Mouse (Mus musculus) gastrocnemius, postnatal 4 days (tissue): Measurements from ENCODE around the gene Trpv4. TPM values are rescaled to one million over a fixed set of nuclear protein-coding genes. Genes with fewer than 3 reads are reported as not detected.

Experiments used
- DNase-seq, 2 experiments: peaks; one replicate each; pipeline ENCODE4 v3.0.0; 2021 to 2022; ENCODE audit warnings: low spot score in 2 of 2, mixed read lengths in 2 of 2
- long read RNA-seq, 2 experiments: library from polyadenylated mRNA; stranded (forward); transcript quantifications; one replicate each; pipeline ENCODE4 v2.0.0; 2021
- total RNA-seq, 2 experiments: library from RNA; stranded (reverse); gene quantifications; 2 replicates each; pipeline ENCODE4 v1.2.3; 2021

The Trpv4 gene
- total RNA-seq, result 1 to 10 TPM; 1.6 to 1.8 TPM
- long read RNA-seq, experiment 1, partial matches to known transcripts, result 2 of 5 reads
- long read RNA-seq, experiment 1, other reads (novel, unspliced or antisense), result 1 of 5 reads
- long read RNA-seq, experiment 2, partial matches to known transcripts, result 2 of 9 reads
- long read RNA-seq, experiment 2, other reads (novel, unspliced or antisense), result 0 of 9 reads

DNA sequence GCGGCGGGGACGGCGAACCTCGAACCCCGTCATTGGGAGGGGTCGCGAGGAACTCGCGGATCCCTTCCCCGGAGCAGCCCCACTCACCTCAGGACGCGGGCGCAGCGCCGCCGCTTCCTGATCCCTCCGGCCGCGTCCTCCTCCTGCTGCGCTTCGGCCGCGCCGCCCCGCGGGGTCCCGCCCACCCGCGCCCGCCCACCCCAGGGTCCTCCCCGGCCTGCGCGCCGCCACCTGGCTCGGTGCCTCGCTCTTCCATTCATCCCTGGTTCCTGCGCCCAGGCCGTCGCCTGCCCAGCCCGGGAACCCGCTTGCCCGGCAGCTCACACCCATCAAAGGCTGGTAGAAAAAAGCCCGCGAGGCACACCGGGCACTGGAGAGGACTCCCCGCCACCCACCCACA is at the start of gene Trpv4:
TSS of gene Trpv4 (minus strand) at position 167 of the 400 bp plus-strand sequence.
- no peak for DNase-seq

DNA sequence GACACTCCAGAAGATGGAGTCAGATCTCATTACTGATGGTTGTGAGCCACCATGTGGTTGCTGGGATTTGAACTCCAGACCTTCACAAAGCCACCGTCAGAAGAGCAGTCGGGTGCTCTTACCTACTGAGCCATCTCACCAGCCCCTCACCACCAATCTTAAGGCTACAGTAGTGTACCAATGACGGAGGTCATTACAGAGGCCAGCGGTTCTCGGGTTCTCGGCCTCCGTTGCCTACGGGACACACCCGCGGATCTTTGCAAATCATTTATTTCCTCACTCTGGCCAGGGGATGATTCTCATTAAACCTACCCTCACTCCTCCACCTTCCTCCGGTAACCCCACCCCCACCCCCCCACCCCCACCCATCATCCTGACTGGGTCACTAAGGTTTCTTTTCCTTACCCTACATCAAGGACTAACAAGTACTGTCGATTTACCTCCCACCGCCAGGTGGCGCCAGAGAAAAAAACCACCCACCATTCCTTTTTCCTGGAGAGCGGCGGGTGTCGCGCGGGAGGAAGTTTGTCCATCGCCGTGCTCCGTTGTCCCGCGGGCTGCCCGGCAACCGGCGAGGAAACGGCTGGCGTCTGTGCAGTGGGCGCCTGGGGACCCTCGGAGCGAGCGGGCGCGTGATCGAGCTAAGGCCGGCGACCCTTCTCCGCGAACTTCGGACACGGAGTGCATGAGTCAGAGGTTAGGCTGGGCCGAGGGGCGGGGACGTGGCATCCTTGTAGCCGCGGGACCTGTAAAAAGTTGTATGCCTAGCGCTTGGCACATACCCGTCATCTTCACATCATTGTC is 49.2 kb upstream of the Trpv4 start, which contains the start of gene Tchp:
TSS of gene Tchp (plus strand) at position 496 of the 804 bp plus-strand sequence.
- DNase-seq, result peak; percentile 90 to 96

DNA sequence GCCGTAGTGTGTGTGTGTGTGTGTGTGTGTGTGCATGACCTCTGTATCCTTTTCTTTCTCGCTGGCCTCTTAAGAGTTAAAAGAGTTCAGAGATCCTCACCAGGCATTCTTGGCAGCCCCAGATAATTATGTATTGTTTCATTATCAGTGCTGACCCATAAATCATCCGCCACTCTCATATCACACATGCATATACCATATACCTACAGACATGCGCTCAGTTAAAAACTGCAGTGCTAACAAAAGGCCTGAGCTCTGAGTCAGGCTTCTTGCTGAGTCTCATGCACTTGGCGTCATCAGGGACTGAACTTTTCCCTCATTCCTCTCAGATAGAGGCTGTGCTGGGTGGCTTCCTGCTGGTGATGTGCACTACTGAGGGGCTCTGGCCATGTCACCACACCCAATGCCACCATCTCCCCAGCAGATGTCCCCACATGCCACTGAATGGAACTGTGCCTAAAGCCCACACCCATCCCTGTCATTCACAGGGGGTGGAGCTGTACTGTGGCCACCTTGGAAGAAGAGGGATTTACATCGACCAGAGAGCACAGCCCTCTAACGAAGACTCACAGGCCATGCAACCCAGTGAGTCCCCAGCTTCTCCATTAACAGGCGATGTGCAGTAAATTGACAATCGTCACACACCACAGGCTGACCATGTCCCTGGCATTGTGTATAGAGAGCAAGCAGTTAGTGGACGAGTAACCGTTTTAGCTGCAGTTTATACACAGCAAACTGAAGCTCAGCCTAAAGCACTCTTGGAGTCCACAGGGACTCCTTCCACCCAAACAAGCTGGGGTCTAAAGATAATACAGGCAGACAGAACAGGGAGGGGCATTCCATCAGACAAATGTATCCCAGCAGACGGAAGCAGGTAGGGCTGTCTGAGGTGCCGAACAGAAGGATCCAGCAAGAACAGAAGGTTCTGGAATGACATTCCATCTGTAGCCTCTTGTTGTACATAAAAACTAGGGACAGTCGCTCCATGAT is 44.5 kb upstream of the Trpv4 start:
- DNase-seq, result no peak

DNA sequence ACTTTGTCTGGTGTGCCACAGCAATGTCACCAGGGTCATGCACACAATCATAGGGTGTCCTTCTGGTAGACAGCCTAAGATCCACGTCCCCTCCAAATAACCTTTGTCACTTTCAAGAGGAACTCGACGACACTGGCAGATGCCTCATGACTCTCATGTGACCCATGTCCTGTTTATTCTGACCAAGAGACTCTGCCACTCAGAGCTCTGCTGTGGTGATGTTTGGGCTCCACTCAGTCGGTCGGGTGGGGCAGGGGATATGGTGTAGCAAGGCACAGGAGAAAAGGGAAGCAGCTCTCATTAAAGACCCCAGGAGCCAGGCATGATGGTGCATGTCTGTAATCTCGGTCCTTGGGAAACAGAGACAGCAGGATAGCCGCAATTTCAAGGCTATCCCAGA is 40.8 kb upstream of the Trpv4 start:
- no peak for DNase-seq

DNA sequence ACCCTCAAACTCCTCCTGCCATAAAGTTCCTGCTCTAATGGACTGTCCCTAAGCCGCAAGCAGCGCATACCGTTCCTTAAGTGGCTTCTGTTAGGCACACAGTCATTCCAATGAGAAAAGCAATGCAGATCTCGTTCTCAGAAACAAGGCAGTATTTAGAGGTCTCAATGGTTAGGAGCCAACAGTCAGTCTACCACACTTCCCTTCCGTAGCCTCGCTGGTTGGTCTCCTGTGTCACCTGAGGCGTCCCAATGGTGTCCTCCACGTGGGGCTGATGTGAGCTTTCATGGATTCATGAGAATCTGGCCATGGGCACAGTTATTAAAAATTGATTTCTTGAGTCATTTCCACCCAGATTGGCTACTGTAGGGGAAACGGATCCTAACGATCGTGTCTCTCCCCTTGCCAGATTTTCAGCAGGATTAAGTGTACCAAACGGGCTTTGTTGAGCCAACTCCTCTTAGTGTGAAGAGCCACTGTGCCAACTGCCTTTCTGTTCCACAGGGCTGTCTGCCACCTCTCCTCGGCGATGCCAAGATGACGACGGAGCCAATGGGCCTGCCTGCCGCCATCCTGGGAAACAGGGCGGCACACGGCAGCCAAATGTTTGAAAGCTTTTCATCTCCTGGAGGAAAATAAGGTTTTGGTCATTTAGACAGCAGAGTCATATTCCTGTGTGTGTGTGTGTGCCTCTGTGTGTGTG is 40.0 kb upstream of the Trpv4 start:
- peak in 1 of 2 experiments; percentile 49 for DNase-seq

DNA sequence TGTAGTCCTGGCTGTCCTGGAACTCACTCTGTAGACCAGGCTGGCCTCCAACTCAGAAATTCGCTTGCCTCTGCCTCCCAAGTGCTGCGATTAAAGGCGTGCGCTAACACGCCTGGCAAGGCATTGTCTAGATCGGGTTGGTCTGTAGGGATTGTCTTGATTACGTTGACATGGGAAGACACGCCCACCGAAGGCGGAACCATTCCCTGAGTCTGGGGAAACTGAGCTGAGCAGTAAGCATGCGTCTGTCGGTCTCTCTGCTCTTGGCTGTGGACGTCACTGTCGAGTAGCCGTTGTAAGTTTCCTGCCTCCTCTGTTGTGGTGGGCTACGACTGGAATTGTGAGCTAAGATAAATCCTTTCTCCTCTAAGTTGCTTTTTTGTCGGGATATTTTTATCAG is 38.7 kb upstream of the Trpv4 start:
- no peak for DNase-seq

DNA sequence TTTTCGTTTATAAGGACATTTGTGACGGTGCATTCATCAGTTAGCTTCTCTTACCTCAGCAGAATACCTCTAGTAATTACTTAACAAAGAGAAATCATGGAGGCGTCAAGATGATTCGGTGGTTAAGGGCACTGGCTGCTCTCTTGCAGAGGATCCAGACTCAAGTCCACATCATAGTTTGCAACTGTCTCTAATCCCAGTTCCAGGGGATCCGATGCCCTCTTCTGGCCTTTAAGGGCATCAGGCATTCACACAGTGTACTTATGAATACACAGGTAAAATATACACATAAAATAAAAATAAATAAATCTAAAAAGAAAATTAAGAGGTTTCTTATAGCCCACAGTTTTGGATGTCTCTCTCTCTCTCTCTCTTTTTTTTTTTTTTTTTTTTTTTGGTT is 37.6 kb upstream of the Trpv4 start:
- DNase-seq, result no peak

DNA sequence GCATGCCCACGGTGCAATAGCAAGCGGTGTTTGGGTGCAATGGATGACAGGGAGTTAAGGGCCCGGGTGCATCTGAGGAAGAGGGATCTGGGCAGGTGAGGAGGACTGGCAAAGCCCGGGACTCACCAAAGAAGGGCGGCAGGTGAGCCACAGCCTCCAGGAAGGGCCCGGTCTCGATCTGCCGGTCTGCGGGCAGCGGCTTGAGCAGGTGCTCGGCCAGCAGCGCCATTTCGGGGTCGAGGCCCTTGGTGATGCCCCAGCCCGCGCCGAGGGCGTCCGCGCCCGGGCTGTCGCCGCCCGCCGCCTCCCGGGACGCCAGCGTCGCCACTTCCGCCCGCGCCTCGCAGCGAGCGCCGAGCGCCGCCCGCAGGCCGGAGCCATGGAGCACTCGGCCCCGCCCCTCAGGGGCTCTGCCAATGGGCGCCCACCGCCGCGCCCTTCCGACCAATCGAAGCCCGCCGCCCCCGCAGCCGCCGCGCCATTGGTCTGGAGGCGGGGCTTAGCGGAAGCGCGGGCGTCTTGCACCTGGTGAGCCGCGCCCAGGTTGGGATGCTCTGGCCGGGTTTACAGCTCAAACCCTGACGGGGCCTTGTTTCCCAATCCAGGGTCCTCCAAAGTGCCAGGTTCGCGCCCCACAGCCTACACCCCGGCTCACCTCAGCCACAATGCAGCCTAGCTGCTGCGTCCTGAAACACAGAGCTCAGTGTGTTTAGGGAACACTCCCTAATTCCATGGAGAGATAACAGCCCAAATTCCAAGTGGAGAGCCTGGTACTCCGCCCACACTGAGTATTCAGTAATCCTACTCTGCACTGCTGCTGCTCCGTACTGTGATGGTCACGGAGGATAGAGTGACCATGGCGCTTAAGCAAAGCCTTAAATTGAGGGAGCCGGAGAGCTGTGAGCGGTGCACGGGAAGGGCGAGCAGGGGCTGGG is 32.7 kb upstream of the Trpv4 start, which contains the start of gene Gltp:
TSS of gene Gltp (minus strand) at position 352 of the 935 bp plus-strand sequence.
- DNase-seq, result peak; percentile 90 to 93

DNA sequence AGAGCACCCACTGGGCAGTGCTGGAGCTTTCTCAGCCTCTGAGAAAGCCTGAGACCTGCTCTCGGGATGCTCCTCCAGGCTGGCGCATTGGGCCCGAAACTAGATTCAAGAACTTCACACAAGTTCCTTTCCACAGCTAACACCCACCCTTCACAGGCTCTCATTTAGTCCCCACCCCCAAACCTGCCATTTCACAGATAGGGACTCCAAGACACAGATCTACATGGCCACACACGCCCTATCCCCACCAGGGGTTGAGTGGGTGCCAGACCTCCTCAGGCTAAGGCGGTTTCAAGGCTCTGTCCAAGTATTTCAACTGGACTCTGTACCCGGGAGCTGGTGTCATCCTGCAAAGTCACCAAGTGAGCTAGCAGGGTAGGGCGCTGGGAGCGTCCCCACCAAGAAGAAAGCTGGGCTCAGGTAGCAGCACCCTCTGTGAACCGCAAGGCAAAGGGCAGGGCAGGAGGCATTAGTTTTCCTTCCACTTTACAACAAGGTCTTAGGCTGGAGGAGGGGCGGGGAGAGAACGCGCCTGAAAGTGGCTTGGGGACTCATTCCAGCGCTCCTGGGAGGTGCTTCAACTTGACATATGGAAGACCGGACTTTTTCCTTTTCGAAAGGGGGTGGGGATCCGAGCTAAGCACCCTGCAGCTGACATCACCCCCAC is 31.6 kb upstream of the Trpv4 start:
- no peak for DNase-seq

DNA sequence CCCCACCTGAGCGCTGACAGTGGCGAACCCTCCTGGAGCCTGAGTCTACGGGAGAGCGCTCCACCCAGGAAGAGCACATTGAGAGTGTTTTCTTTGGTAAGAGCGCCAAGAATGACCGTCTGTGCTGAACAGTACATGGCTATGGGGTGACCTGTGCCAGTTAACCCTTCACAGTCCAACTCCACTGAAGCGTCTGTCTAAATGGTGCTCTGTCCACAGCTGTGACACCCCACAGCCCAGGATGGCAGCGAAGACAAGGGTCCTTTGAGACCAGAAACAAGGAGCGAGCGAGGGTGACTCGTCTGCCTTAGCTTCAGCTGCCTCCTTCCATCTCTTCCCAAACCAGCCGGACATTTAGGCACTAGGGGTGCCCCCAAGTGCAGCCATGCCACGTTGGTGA is 30.5 kb upstream of the Trpv4 start:
- no peak for DNase-seq

DNA sequence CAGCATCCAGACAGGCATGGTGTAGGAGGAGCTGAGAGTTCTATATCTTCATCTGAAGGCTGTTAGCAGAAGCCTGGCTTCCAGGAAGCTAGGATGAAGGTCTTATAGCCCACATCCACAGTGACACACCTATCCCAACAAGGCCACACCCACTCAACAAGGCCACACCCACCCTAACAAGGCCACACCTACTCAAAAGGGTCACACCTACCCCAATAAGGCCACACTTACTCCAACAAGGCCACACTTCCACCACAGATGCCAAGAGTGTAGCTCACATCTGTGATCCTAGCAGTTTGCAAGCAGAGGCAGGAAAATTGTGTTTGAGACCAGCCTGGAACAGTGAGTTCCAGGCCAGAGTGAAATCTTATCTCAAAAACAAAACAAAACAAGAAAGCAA is 29.7 kb upstream of the Trpv4 start:
- DNase-seq, result no peak

DNA sequence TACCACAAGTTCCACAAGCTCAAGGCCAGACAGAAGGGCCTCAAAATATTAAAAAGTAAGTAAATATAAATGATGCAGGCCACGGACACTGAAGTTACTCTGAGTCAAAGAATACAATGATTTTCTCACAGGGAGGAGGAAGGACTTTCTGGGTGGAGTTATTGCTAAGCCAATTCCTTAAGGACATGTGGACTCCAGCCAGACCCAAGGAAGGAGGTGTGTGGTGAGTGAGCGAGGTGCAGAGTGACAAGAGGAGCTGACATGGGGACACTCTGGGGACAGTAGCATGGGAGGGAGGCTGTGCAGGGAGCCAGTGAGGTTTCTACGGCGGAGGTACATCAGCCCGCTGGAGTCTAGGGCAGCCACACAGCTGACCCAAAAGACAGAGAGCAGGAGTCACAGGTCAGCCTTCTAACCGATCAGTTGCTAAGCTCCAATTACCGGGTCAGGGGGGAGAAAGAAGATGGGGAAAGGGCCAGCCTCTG is 28.5 kb upstream of the Trpv4 start:
- DNase-seq, result no peak

DNA sequence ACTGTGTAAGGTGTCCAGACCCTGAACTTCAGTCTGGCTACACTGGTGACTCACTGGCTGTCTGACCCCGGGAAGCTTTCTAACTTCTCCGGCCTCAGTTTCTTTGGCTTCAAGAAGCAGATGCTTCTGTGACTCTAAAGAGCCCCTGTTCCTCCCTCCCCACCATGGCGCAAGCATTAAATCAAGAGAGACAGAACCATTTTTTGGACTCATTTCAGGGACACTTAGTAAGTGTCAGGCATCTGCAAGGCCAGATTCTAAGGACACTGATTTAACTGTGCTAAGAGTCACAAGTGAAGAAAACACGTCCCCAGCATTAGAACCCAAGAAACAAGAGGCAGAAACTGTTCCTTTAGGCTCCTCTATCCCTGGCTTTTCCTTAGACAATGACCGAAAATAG is 27.8 kb upstream of the Trpv4 start:
- no peak for DNase-seq

DNA sequence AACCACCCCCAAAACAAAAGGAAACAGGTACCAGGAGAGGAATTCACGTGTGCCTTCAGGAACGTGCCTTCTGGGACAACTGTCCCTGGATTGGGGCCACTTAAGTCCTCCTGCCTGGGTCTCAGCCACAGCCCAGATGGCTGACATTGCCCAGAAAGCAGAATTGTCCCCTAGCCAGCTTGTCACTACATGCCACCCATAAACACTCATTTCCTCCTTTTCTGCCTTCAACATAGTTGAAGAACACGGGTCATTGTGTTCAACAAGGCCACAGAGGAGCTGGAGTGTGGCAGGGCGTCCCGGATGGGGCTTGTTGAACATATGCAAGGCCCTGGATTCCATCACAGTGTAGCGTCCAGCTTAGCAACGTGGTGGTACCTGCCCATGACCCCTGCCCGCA is 23.5 kb upstream of the Trpv4 start:
- DNase-seq, result no peak

DNA sequence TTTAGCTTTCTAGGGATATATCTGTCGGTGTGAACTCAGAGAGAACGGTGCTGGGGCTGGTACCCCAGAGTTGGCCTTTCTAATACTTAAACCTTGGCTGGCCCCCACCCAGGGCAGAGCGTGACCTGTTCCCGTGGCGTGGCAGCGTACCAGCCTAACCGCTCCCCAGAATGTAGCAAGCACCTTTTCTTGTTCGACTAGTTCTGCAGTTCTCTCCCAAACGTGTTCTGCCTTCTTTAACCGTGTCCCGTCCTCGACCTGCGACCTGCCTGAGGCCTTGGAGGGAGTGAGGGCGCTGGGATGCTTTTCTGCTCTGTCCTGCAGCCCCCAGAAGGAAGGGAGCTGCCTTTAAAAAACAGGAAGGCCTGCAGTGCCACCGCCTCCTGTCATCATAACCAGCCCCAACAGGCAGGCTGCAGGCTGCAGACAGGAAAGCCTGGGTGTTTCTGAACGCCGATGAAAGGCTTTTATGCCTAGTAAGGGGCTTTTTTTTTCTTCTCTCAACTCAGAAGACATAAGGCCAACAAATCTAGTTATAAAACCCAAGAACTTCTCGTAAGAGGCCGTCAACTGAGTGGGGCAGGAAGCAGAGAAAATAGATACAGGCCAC is 22.6 kb upstream of the Trpv4 start:
- DNase-seq, result no peak

DNA sequence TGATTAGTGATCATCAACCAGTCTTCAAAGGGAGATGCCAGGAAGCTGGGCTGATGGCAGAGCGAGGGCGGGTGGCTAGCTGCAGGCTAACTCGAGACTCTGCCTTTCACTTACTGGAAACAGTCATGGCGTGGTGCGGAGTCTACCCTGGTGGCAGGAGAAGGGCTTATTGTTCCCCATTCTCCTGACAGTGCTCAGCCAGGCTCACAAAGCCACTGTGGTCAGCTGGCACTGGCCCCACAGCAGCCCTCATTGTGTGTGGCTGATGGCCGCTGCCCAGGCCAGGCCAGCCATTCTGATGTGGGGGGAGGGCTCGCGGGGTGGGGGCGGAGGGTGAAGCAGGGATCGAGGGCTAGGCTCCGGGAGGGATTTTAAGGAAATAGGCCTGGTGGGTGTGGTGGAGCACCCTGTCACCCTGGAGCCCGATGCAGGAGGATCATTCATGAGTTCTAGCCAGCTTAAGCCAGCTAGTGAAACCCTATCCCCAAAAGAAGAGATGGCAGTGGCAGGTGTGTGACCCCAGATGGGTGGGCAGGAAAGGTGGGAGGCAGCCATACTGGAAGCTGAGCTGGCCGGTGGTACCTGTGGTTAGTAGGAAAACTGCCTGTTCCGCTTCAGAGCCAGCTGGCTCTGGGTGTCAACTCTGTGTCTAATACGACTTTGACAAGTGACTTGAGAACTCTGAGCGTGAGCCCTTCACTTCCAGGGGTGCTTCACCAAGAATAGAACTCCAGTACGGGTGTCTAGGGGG is 21.8 kb upstream of the Trpv4 start:
- no peak for DNase-seq

DNA sequence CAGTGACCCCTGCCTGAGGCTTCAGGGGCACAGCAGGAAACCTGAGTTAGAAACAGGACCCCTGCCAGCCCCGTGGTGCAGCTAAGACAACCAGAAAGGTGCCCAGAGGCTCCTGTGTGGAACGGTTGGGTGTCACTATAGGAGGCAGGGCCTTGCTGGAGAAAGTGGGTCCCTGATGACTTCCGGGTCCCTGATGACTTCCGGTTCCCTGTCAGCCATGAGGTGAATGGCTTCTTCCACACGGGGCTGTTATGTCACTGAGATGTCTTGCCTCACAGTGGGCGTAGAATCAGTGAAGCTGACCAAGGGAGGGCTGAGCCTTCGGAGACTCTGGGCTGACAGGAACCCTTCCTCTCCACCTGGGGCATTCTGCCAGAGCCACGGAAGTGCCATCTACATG is 16.4 kb upstream of the Trpv4 start:
- no peak for DNase-seq

DNA sequence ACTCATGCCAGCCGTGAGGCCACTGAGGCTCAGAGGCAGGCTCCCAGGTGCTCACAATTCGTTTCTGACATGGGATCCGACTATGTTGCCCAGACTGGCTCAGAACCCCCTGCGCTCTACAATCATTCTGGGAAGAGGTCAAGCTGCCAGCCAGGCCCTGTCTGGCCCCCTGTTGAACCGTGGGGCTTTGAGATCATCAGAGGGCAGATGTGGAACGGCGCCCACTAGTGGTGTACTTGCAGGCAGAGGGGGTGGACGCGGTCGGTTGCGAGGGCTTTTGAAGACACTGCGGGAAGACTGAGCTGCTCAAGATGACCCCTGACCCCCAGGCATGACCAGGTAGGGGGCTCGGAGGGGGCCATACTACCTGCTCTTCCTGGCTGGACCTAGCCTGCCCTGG is 14.9 kb upstream of the Trpv4 start:
- no peak for DNase-seq
